Mouse (Mus musculus) neural tube, embryonic 15.5 days (tissue): ENCODE results near the gene Szt2. TPM values are rescaled to one million over a fixed set of nuclear protein-coding genes. Genes with fewer than 3 reads are reported as not detected.

Source experiments
- ATAC-seq: fragments of 200-750 bp; cut with Nextera tagmentation; 2 replicates; pipeline ENCODE4 v1.8.0; 2017; ENCODE audit warnings: mild to moderate bottlenecking, moderate TSS enrichment, moderate library complexity; ENCODE audit not compliant: low FRiP score
- H3K27ac ChIP-seq: fragments of 300-500 bp; sonication (generic); replicated peaks from 2 replicates; pipeline ENCODE4 v1.5.1; 2015; ENCODE audit warnings: mild to moderate bottlenecking, inconsistent platforms
- H3K27me3 ChIP-seq: fragments of 300-500 bp; sonication (generic); replicated peaks from 2 replicates; pipeline ENCODE4 v1.6.1; 2015; ENCODE audit warnings: inconsistent platforms
- H3K36me3 ChIP-seq: fragments of 300-500 bp; sonication (generic); 2 replicates; pipeline ENCODE4 v1.6.1; 2015; ENCODE audit warnings: inconsistent platforms
- H3K4me1 ChIP-seq: fragments of 300-500 bp; sonication (generic); 2 replicates; pipeline ENCODE4 v1.6.1; 2015; ENCODE audit warnings: inconsistent platforms
- H3K4me2 ChIP-seq: fragments of 300-500 bp; sonication (generic); 2 replicates; pipeline ENCODE4 v1.6.1; 2015; ENCODE audit warnings: inconsistent platforms, mild to moderate bottlenecking, moderate library complexity
- H3K4me3 ChIP-seq: fragments of 300-500 bp; sonication (generic); replicated peaks from 2 replicates; pipeline ENCODE4 v1.5.1; 2015; ENCODE audit warnings: mild to moderate bottlenecking, inconsistent platforms
- H3K9ac ChIP-seq: fragments of 300-500 bp; sonication (generic); replicated peaks from 2 replicates; pipeline ENCODE4 v1.6.1; 2015; ENCODE audit warnings: mild to moderate bottlenecking, inconsistent platforms
- H3K9me3 ChIP-seq: fragments of 300-500 bp; sonication (generic); replicated peaks from 2 replicates; pipeline ENCODE4 v1.6.1; 2016; ENCODE audit warnings: inconsistent platforms
- WGBS: fragments of 180-500 bp; shearing (Covaris S2); methylation state at CpG from one replicate; pipeline ENCODE4 v1.1.7; 2015; ENCODE audit warnings: mixed read lengths; 5-methylcytosine and 5-hydroxymethylcytosine counted together
- polyA plus RNA-seq: library from polyadenylated mRNA; unstranded; fragments of >200 nt; fragmentation: Nextera tagmentation; extraction: Ambion mirVana; gene quantifications from 2 replicates; pipeline ENCODE4 v1.2.1, GENCODE M21; 2015

Gene Szt2
- polyA plus RNA-seq, 1 experiment from 2014 or later: 7.1 TPM

GRCm38 (mm10) chr4:118316662-118317061, 92.4 kb downstream of the Szt2 start:
- no peak overlapping the region for H3K4me3 ChIP-seq

GRCm38 (mm10) chr4:118315286-118315685, 93.8 kb downstream of the Szt2 start:
- Histone ChIP-seq H3K9ac (no peak overlapping the region), H3K27ac (no peak overlapping the region), H3K36me3 (no peaks in the 10 kb centered on the region), H3K4me3 (no peak overlapping the region), H3K4me2 (no peak overlapping the region), H3K27me3 (no peaks in the 10 kb centered on the region), H3K9me3 (no peaks in the 10 kb centered on the region), H3K4me1 (peaks cover 9% of the 10 kb centered on the region)
- ATAC-seq: no peak
- 65% methylated on average over 8 of the region's 8 CpGs for WGBS

More at GRCm38 (mm10) chr4:118316662-118317061, 92.4 kb downstream of the Szt2 start:
- peaks cover 9% of the 10 kb centered on the region for H3K4me1 ChIP-seq
- H3K9me3 ChIP-seq: no peaks in the 10 kb centered on the region
- H3K27ac ChIP-seq: no peak overlapping the region
- no peaks in the 10 kb centered on the region for H3K27me3 ChIP-seq
- no peak for ATAC-seq
- H3K4me2 ChIP-seq: no peak overlapping the region
- H3K36me3 ChIP-seq: no peaks in the 10 kb centered on the region
- WGBS: 87% methylated on average over 4 of the region's 4 CpGs
- no peak overlapping the region for H3K9ac ChIP-seq

Other genes starting within 250 kb of the Szt2 start
- gene Kdm4a, start 229.2 kb downstream of the Szt2 start, polyA plus RNA-seq: 40.2 and 40.6 TPM in 2 replicates
- gene Ptprf, start 117.9 kb downstream of the Szt2 start, polyA plus RNA-seq: 62.9 and 68.5 TPM in 2 replicates
- gene Med8, start 64 bp upstream of the Szt2 start, polyA plus RNA-seq: 99.7 and 103 TPM in 2 replicates
- 31.2 and 49.2 TPM in 2 replicates for gene Elovl1, start 18.8 kb upstream of the Szt2 start, polyA plus RNA-seq
- gene Cdc20, start 28.1 kb upstream of the Szt2 start, polyA plus RNA-seq: 23.4 and 79.0 TPM in 2 replicates
- gene Mpl, start 48.2 kb upstream of the Szt2 start, polyA plus RNA-seq: 0.12 and 0.43 TPM in 2 replicates
- gene Tie1, start 80.8 kb upstream of the Szt2 start, polyA plus RNA-seq: 16.1 and 17.9 TPM in 2 replicates
- gene 2610528J11Rik, start 117.7 kb upstream of the Szt2 start, polyA plus RNA-seq: 3.7 TPM in 1 of 2 replicates, not detected in the other
- gene Tmem125, start 134.8 kb upstream of the Szt2 start, polyA plus RNA-seq: 0.20 and 1.8 TPM in 2 replicates
- 1.3 and 1.5 TPM in 2 replicates for gene Cfap57, start 211.5 kb upstream of the Szt2 start, polyA plus RNA-seq
- gene Ebna1bp2, start 211.5 kb upstream of the Szt2 start, polyA plus RNA-seq: 84.7 and 102 TPM in 2 replicates
- gene Olfr62, start 249.7 kb upstream of the Szt2 start, polyA plus RNA-seq: not detected in 2 replicates